Mouse (Mus musculus) midbrain, embryonic 10.5 days (tissue): Measurements from ENCODE around the gene Map3k4. TPM values are rescaled to one million over a fixed set of nuclear protein-coding genes. Genes with fewer than 3 reads are reported as not detected.

Experiments used
- DNase-seq: peaks from one replicate; pipeline ENCODE4 v3.0.0-alpha.2; 2017; ENCODE audit warnings: low spot score
- H3K27ac ChIP-seq: fragments of 300-500 bp; sonication (generic); replicated peaks from 2 replicates; pipeline ENCODE4 v1.5.1; 2016; ENCODE audit warnings: mild to moderate bottlenecking
- H3K27me3 ChIP-seq: fragments of 300-500 bp; sonication (generic); 2 replicates; pipeline ENCODE4 v1.6.1; 2016; ENCODE audit warnings: low read depth, mild to moderate bottlenecking; ENCODE audit not compliant: poor library complexity, severe bottlenecking
- H3K36me3 ChIP-seq: fragments of 300-500 bp; sonication (generic); 2 replicates; pipeline ENCODE4 v1.6.1; 2016; ENCODE audit warnings: mild to moderate bottlenecking, moderate library complexity
- H3K4me1 ChIP-seq: fragments of 300-500 bp; sonication (generic); 2 replicates; pipeline ENCODE4 v1.6.1; 2016
- H3K4me3 ChIP-seq: fragments of 300-500 bp; sonication (generic); 2 replicates; pipeline ENCODE4 v1.5.1; 2016; ENCODE audit warnings: mild to moderate bottlenecking, moderate library complexity
- H3K9me3 ChIP-seq: fragments of 300-500 bp; sonication (generic); replicated peaks from 2 replicates; pipeline ENCODE4 v1.6.1; 2016; ENCODE audit warnings: mild to moderate bottlenecking
- WGBS: fragments of 180-500 bp; shearing (Covaris S2); methylation state at CpG from one replicate; pipeline ENCODE4 v1.1.7; 2016; 5-methylcytosine and 5-hydroxymethylcytosine counted together
- polyA plus RNA-seq: library from polyadenylated mRNA; unstranded; fragments of >200 nt; fragmentation: Nextera tagmentation; extraction: Ambion mirVana; gene quantifications from 2 replicates; pipeline ENCODE4 v1.2.1, GENCODE M21; 2016

Gene Map3k4
- polyA plus RNA-seq, 1 experiment from 2014 or later: 45.3 TPM

- no peaks in the 10 kb centered on the region for H3K27me3 ChIP-seq
- no peak overlapping the region for H3K4me3 ChIP-seq
- H3K4me1 ChIP-seq: no peaks in the 10 kb centered on the region; the same call in 1 of the 2 replicates
- WGBS: 90% methylated on average over 2 of the region's 2 CpGs
- peaks cover 12% of the 10 kb centered on the region for H3K9me3 ChIP-seq
- no peak overlapping the region for H3K27ac ChIP-seq
- peaks cover 31% of the 10 kb centered on the region for H3K36me3 ChIP-seq
- DNase-seq: no peak
Measured at GRCm38 (mm10) chr17:12179766-12180165, 138.8 kb downstream of the Map3k4 start.

- Histone ChIP-seq H3K9me3 (peaks cover 12% of the 10 kb centered on the region), H3K4me1 (no peaks in the 10 kb centered on the region; the same call in 1 of the 2 replicates), H3K27me3 (no peaks in the 10 kb centered on the region), H3K27ac (no peak overlapping the region), H3K36me3 (peaks cover 36% of the 10 kb centered on the region), H3K4me3 (no peak overlapping the region)
- no peak for DNase-seq
- WGBS: 92% methylated on average over 7 of the region's 7 CpGs
Measured at GRCm38 (mm10) chr17:12179339-12179738, 139.3 kb downstream of the Map3k4 start.

Other genes starting within 250 kb of the Map3k4 start
- 43.4 and 43.7 TPM in 2 replicates for gene Agpat4, start 200.1 kb downstream of the Map3k4 start, polyA plus RNA-seq
- not detected in 2 replicates for gene Plg, start 59.8 kb upstream of the Map3k4 start, polyA plus RNA-seq
- 0.06 TPM in 1 of 2 replicates, not detected in the other for gene Slc22a3, start 188.9 kb upstream of the Map3k4 start, polyA plus RNA-seq